Mouse (Mus musculus) neural tube, embryonic 13.5 days (tissue): ENCODE data around the gene Dazl. TPM values are rescaled to one million over a fixed set of nuclear protein-coding genes. Genes with fewer than 3 reads are reported as not detected.
"Not testable (repeated sequence)": the region's sequence is repeated elsewhere in the genome, so short reads cannot be mapped to it uniquely, and the experiment has no call there.

Experiments
- ATAC-seq: fragments of 200-750 bp; cut with Nextera tagmentation; 2 replicates; pipeline ENCODE4 v1.8.0; 2017; ENCODE audit warnings: low read depth, mild to moderate bottlenecking, moderate TSS enrichment, moderate library complexity
- H3K27ac ChIP-seq: fragments of 300-500 bp; sonication (generic); replicated peaks from 2 replicates; pipeline ENCODE4 v1.5.1; 2015; ENCODE audit warnings: moderate library complexity, mild to moderate bottlenecking, inconsistent platforms
- H3K27me3 ChIP-seq: fragments of 300-500 bp; sonication (generic); 2 replicates; pipeline ENCODE4 v1.6.1; 2015; ENCODE audit warnings: mild to moderate bottlenecking, inconsistent platforms
- H3K36me3 ChIP-seq: fragments of 300-500 bp; sonication (generic); 2 replicates; pipeline ENCODE4 v1.6.1; 2015; ENCODE audit warnings: mild to moderate bottlenecking, inconsistent platforms
- H3K4me1 ChIP-seq: fragments of 300-500 bp; sonication (generic); replicated peaks from 2 replicates; pipeline ENCODE4 v1.6.1; 2015; ENCODE audit warnings: inconsistent platforms
- H3K4me2 ChIP-seq: fragments of 300-500 bp; sonication (generic); 2 replicates; pipeline ENCODE4 v1.6.1; 2015; ENCODE audit warnings: inconsistent platforms, mild to moderate bottlenecking, moderate library complexity
- H3K4me3 ChIP-seq: fragments of 300-500 bp; sonication (generic); 2 replicates; pipeline ENCODE4 v1.5.1; 2015; ENCODE audit warnings: mild to moderate bottlenecking, inconsistent platforms
- H3K9ac ChIP-seq: fragments of 300-500 bp; sonication (generic); 2 replicates; pipeline ENCODE4 v1.6.1; 2015; ENCODE audit warnings: moderate library complexity, mild to moderate bottlenecking, inconsistent platforms
- H3K9me3 ChIP-seq: fragments of 300-500 bp; sonication (generic); 2 replicates; pipeline ENCODE4 v1.6.1; 2016; ENCODE audit warnings: inconsistent platforms
- WGBS: fragments of 180-500 bp; shearing (Covaris S2); methylation state at CpG from one replicate; pipeline ENCODE4 v1.1.7; 2015; 5-methylcytosine and 5-hydroxymethylcytosine counted together
- polyA plus RNA-seq: library from polyadenylated mRNA; unstranded; fragments of >200 nt; fragmentation: Nextera tagmentation; extraction: Ambion mirVana; gene quantifications from 2 replicates; pipeline ENCODE4 v1.2.1, GENCODE M21; 2015

Gene Dazl
- polyA plus RNA-seq, 1 experiment from 2014 or later: 0.15 TPM

- Histone ChIP-seq H3K9ac (no peak overlapping the region), H3K4me1 (no peaks in the 10 kb centered on the region), H3K27me3 (no peaks in the 10 kb centered on the region), H3K4me3 (no peak overlapping the region), H3K4me2 (no peak overlapping the region), H3K9me3 (no peaks in the 10 kb centered on the region), H3K27ac (no peak overlapping the region), H3K36me3 (no peaks in the 10 kb centered on the region)
- 74% methylated on average over 10 of the region's 10 CpGs for WGBS
- ATAC-seq: no peak
Observed at GRCm38 (mm10) chr17:50310148-50310802, 16.8 kb upstream of the Dazl start.

- no peaks in the 10 kb centered on the region for H3K27me3 ChIP-seq
- H3K4me2 ChIP-seq: no peak overlapping the region
- H3K4me1 ChIP-seq: no peaks in the 10 kb centered on the region
- no peak overlapping the region for H3K4me3 ChIP-seq
- no peak overlapping the region for H3K9ac ChIP-seq
- no peak for ATAC-seq
- WGBS: 37% methylated on average over 5 of the region's 5 CpGs
- no peaks in the 10 kb centered on the region for H3K9me3 ChIP-seq
- no peaks in the 10 kb centered on the region for H3K36me3 ChIP-seq
- H3K27ac ChIP-seq: no peak overlapping the region
Observed at GRCm38 (mm10) chr17:50309512-50310072, 16.2 kb upstream of the Dazl start.

GRCm38 (mm10) chr17:50308880-50309279 lies 15.4 kb upstream of the Dazl start:
- H3K27me3 ChIP-seq: no peaks in the 10 kb centered on the region
- H3K4me2 ChIP-seq: no peak overlapping the region
- H3K9ac ChIP-seq: no peak overlapping the region
- no peaks in the 10 kb centered on the region for H3K36me3 ChIP-seq
- no peaks in the 10 kb centered on the region for H3K4me1 ChIP-seq
- H3K9me3 ChIP-seq: no peaks in the 10 kb centered on the region
- WGBS: 58% methylated on average over 5 of the region's 5 CpGs
- H3K4me3 ChIP-seq: no peak overlapping the region
- no peak overlapping the region for H3K27ac ChIP-seq
- no peak for ATAC-seq

GRCm38 (mm10) chr17:50308059-50308647 lies 14.7 kb upstream of the Dazl start:
- no peak for ATAC-seq
- WGBS: 89% methylated on average over 10 of the region's 10 CpGs
- Histone ChIP-seq H3K27ac (no peak overlapping the region), H3K9me3 (no peaks in the 10 kb centered on the region), H3K36me3 (no peaks in the 10 kb centered on the region), H3K4me1 (no peaks in the 10 kb centered on the region), H3K4me3 (no peak overlapping the region), H3K27me3 (no peaks in the 10 kb centered on the region), H3K4me2 (no peak overlapping the region), H3K9ac (no peak overlapping the region)

GRCm38 (mm10) chr17:50302867-50303266 lies 9.4 kb upstream of the Dazl start:
- no peak for ATAC-seq
- no peak overlapping the region for H3K27ac ChIP-seq
- no peak overlapping the region for H3K4me2 ChIP-seq
- no peak overlapping the region for H3K9ac ChIP-seq
- no peaks in the 10 kb centered on the region for H3K9me3 ChIP-seq
- no peaks in the 10 kb centered on the region for H3K27me3 ChIP-seq
- H3K4me3 ChIP-seq: no peak overlapping the region
- 89% methylated on average over 3 of the region's 3 CpGs for WGBS
- H3K4me1 ChIP-seq: no peaks in the 10 kb centered on the region
- no peaks in the 10 kb centered on the region for H3K36me3 ChIP-seq

- H3K4me3 ChIP-seq: no peak overlapping the region
- no peaks in the 10 kb centered on the region for H3K27me3 ChIP-seq
- 86% methylated on average over 11 of the region's 11 CpGs for WGBS
- H3K4me1 ChIP-seq: no peaks in the 10 kb centered on the region
- H3K27ac ChIP-seq: no peak overlapping the region
- H3K9me3 ChIP-seq: no peaks in the 10 kb centered on the region
- no peak overlapping the region for H3K4me2 ChIP-seq
- ATAC-seq: no peak
- no peak overlapping the region for H3K9ac ChIP-seq
- H3K36me3 ChIP-seq: no peaks in the 10 kb centered on the region
Observed at GRCm38 (mm10) chr17:50300171-50300841, 6.9 kb upstream of the Dazl start.

- Histone ChIP-seq H3K36me3 (no peaks in the 10 kb centered on the region), H3K9me3 (peaks cover 1% of the 10 kb centered on the region), H3K9ac (no peak overlapping the region), H3K4me1 (no peaks in the 10 kb centered on the region), H3K27me3 (no peaks in the 10 kb centered on the region), H3K4me3 (no peak overlapping the region), H3K4me2 (no peak overlapping the region), H3K27ac (no peak overlapping the region)
- no peak for ATAC-seq
- 81% methylated on average over 7 of the region's 7 CpGs for WGBS
Observed at GRCm38 (mm10) chr17:50298821-50299220, 5.4 kb upstream of the Dazl start.

GRCm38 (mm10) chr17:50294726-50295125 lies 1.3 kb upstream of the Dazl start:
- Histone ChIP-seq H3K9me3 (peaks cover 10% of the 10 kb centered on the region), H3K36me3 (no peaks in the 10 kb centered on the region), H3K9ac (no peak overlapping the region), H3K4me3 (no peak overlapping the region), H3K4me2 (no peak overlapping the region), H3K27ac (no peak overlapping the region), H3K27me3 (no peaks in the 10 kb centered on the region), H3K4me1 (no peaks in the 10 kb centered on the region)
- WGBS: 90% methylated on average over 12 of the region's 12 CpGs
- no peak for ATAC-seq

- Histone ChIP-seq H3K27me3 (no peaks in the 10 kb centered on the region), H3K9ac (peak overlapping the region; percentile 76), H3K9me3 (peaks cover 10% of the 10 kb centered on the region), H3K4me3 (peak overlapping the region; percentile 44), H3K36me3 (no peaks in the 10 kb centered on the region), H3K4me2 (peak overlapping the region; percentile 56), H3K4me1 (no peaks in the 10 kb centered on the region), H3K27ac (peak overlapping the region; percentile 64)
- ATAC-seq: peak; percentile 95
- WGBS: under 1% methylated on average over 44 of the region's 57 CpGs
Observed at GRCm38 (mm10) chr17:50292661-50293171, 720 bp downstream of the Dazl start.

GRCm38 (mm10) chr17:50291485-50292200 lies 1.8 kb downstream of the Dazl start:
- Histone ChIP-seq H3K4me2 (no peak overlapping the region), H3K9me3 (peaks cover 10% of the 10 kb centered on the region), H3K9ac (no peak overlapping the region), H3K27me3 (no peaks in the 10 kb centered on the region), H3K36me3 (no peaks in the 10 kb centered on the region), H3K4me1 (no peaks in the 10 kb centered on the region), H3K27ac (no peak overlapping the region), H3K4me3 (no peak overlapping the region)
- 25% methylated on average over 3 of the region's 3 CpGs for WGBS
- ATAC-seq: no peak

GRCm38 (mm10) chr17:50284845-50285244 lies 8.6 kb downstream of the Dazl start:
- Histone ChIP-seq H3K4me1 (no peaks in the 10 kb centered on the region), H3K9ac (no peak overlapping the region), H3K36me3 (no peaks in the 10 kb centered on the region), H3K27me3 (no peaks in the 10 kb centered on the region), H3K27ac (no peak overlapping the region), H3K4me3 (no peak overlapping the region), H3K4me2 (no peak overlapping the region), H3K9me3 (no peaks in the 10 kb centered on the region)
- WGBS: 69% methylated on average over 6 of the region's 6 CpGs
- ATAC-seq: no peak

- H3K4me2 ChIP-seq, H3K27ac ChIP-seq, H3K27me3 ChIP-seq, H3K9me3 ChIP-seq, H3K4me1 ChIP-seq, H3K36me3 ChIP-seq, ATAC-seq, H3K4me3 ChIP-seq, H3K9ac ChIP-seq: not testable (repeated sequence)
- WGBS: 85% methylated on average over 4 of the region's 4 CpGs
Observed at GRCm38 (mm10) chr17:50261615-50262014, 31.8 kb downstream of the Dazl start.
